Mouse (Mus musculus) neural tube, embryonic 11.5 days (tissue): ENCODE data around the gene Ccl20. TPM values are rescaled to one million over a fixed set of nuclear protein-coding genes. Genes with fewer than 3 reads are reported as not detected.

Source experiments
- ATAC-seq: fragments of 200-750 bp; cut with Nextera tagmentation; 2 replicates; pipeline ENCODE4 v1.8.0; 2017; ENCODE audit warnings: moderate number of reproducible peaks, mild to moderate bottlenecking, moderate TSS enrichment, moderate library complexity; ENCODE audit not compliant: insufficient read depth, low FRiP score, low TSS enrichment
- DNase-seq: peaks from one replicate; pipeline ENCODE4 v3.0.0-alpha.2; 2015; ENCODE audit warnings: low spot score
- H3K27ac ChIP-seq: fragments of 300-500 bp; sonication (generic); 2 replicates; pipeline ENCODE4 v1.5.1; 2014; ENCODE audit warnings: low read depth, mild to moderate bottlenecking, low read length
- H3K27me3 ChIP-seq: fragments of 300-500 bp; sonication (generic); 2 replicates; pipeline ENCODE4 v1.6.1; 2014; ENCODE audit warnings: mild to moderate bottlenecking, low read length, mixed read lengths; ENCODE audit not compliant: control insufficient read depth, insufficient read depth
- H3K36me3 ChIP-seq: fragments of 300-500 bp; sonication (generic); 2 replicates; pipeline ENCODE4 v1.6.1; 2014; ENCODE audit warnings: mild to moderate bottlenecking, low read length, moderate library complexity, mixed read lengths; ENCODE audit not compliant: control insufficient read depth, insufficient read depth
- H3K4me1 ChIP-seq: fragments of 300-500 bp; sonication (generic); 2 replicates; pipeline ENCODE4 v1.6.1; 2014; ENCODE audit warnings: low read length, mixed read lengths; ENCODE audit not compliant: control insufficient read depth, insufficient read depth
- H3K4me2 ChIP-seq: fragments of 300-500 bp; sonication (generic); 2 replicates; pipeline ENCODE4 v1.6.1; 2014; ENCODE audit warnings: low read depth, mild to moderate bottlenecking, moderate library complexity
- H3K4me3 ChIP-seq: fragments of 300-500 bp; sonication (generic); 2 replicates; pipeline ENCODE4 v1.5.1; 2014; ENCODE audit warnings: low read depth, low read length
- H3K9ac ChIP-seq: fragments of 300-500 bp; sonication (generic); 2 replicates; pipeline ENCODE4 v1.6.1; 2014; ENCODE audit warnings: mild to moderate bottlenecking, low read length
- H3K9me3 ChIP-seq: fragments of 300-500 bp; sonication (generic); 2 replicates; pipeline ENCODE4 v1.6.1; 2016; ENCODE audit warnings: low read length; ENCODE audit not compliant: control insufficient read depth
- WGBS: fragments of 180-500 bp; shearing (Covaris S2); extraction: QIAGEN DNeasy Blood & Tissue Kit; methylation state at CpG from one replicate; pipeline ENCODE4 v1.1.7; 2014; 5-methylcytosine and 5-hydroxymethylcytosine counted together
- polyA plus RNA-seq: library from polyadenylated mRNA; unstranded; fragments of >200 nt; fragmentation: Nextera tagmentation; extraction: Ambion mirVana; gene quantifications from 2 replicates; pipeline ENCODE4 v1.2.1, GENCODE M21; 2014

Gene Ccl20
- polyA plus RNA-seq, 1 experiment from 2014 or later = not detected

DNA sequence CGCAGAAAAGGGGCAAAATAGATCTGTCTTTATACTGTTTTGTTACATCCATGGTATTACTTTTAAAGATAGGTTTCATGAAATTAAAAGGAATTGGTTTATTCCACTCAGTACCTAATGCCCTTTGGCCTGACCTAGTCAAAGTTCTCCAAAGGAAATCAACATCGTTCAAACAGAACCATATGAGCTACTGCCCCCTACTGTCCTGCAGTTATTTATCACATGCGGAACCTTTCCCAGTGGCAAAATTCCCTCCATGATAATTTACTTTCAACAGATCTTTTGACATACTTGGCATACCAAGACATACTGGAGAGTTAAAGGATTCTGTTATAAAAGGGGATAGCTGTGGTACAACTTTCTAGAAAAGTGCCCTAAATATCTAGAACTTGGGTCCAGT lies 33.7 kb downstream of the Ccl20 start:
- H3K9ac ChIP-seq = no peak overlapping the region
- H3K27ac ChIP-seq = no peak overlapping the region
- 81% methylated on average over 3 of the region's 3 CpGs for WGBS
- H3K36me3 ChIP-seq = no peaks in the 10 kb centered on the region
- H3K27me3 ChIP-seq = no peaks in the 10 kb centered on the region
- H3K9me3 ChIP-seq = no peaks in the 10 kb centered on the region
- no peak overlapping the region for H3K4me2 ChIP-seq
- H3K4me1 ChIP-seq = no peaks in the 10 kb centered on the region
- ATAC-seq = no peak
- no peak for DNase-seq
- H3K4me3 ChIP-seq = no peak overlapping the region

DNA sequence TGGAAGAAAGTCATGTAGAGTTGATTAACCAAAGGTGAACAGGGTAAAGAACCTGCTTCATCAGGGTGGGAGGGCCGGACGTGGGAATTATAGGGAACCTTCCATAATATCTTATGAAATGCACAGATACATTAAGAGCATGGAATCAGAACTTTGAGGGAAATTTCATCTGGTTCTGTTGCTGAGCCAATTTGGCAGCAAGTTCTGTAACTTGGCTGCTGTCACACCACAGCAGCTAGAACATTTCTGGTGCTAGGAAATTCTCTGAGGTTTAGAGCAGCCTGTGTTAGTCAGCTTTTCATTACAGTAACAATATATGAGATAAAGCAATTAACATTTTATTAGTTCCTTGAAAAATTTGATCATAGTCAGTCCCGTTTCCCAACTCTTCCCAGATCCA lies 36.4 kb downstream of the Ccl20 start:
- no peak for DNase-seq
- 90% methylated on average over 3 of the region's 3 CpGs for WGBS
- Histone ChIP-seq H3K27me3 (no peaks in the 10 kb centered on the region), H3K36me3 (no peaks in the 10 kb centered on the region), H3K9me3 (no peaks in the 10 kb centered on the region), H3K4me2 (no peak overlapping the region), H3K27ac (no peak overlapping the region), H3K4me3 (no peak overlapping the region), H3K4me1 (no peaks in the 10 kb centered on the region), H3K9ac (no peak overlapping the region)
- ATAC-seq = no peak

DNA sequence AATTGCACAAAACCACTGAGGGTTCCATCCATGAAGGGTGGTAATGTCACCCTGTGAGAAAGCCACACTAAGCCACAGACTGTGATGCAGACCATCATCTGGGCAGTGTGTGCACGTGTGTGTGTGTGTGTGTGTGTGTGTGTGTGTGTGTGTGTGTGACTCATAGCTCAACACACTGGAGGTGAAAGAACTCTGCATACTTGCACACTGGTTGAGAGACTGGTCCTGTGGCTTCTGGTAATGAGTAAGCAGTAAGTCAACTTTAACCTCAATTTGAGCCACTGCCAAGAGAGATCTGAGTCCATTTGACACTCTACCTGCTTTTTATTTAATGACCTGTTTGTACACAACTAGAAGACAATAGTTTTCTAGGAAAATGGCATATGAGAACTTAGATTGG lies 40.3 kb downstream of the Ccl20 start:
- Histone ChIP-seq H3K9ac (no peak overlapping the region), H3K4me3 (no peak overlapping the region), H3K9me3 (no peaks in the 10 kb centered on the region), H3K27ac (no peak overlapping the region), H3K4me1 (no peaks in the 10 kb centered on the region), H3K27me3 (no peaks in the 10 kb centered on the region), H3K36me3 (no peaks in the 10 kb centered on the region), H3K4me2 (no peak overlapping the region)
- WGBS = 61% methylated on average over 1 of the region's 1 CpGs
- DNase-seq (no peak), ATAC-seq (no peak)

DNA sequence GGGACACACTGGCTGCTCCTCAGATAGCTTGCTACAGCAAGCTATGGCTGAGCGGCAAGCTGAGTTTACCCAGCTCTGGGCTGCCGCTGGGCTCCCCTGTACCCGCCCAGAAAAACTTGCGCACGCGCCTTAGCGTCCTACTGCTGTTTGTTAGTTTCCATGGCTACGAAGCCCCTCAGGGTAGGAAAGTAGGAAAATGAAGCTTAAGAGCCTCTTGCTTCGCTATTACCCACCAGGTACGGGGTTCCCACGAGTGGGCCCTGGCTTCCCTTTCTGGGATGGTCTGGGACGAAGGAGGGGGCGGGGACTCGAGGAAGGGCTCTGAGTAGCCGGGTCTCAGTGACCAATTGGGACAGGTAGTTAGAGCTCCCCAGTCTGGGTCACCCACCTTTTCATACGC lies 43.0 kb downstream of the Ccl20 start, which contains the start of gene Daw1:
Gene Daw1 (plus strand): TSS at position 150 of the 400 bp plus-strand sequence.
- peak; percentile 96 for ATAC-seq
- Histone ChIP-seq H3K4me1 (no peaks in the 10 kb centered on the region), H3K4me2 (peak within 1 kb of the TSS; percentile 64), H3K4me3 (peak within 1 kb of the TSS; percentile 46), H3K27me3 (no peaks in the 10 kb centered on the region), H3K9ac (peak within 1 kb of the TSS; percentile 54), H3K9me3 (no peaks in the 10 kb centered on the region), H3K27ac (no peak within 1 kb of the TSS), H3K36me3 (no peaks in the 10 kb centered on the region)
- whole genome bisulfite sequencing = under 1% methylated on average over 16 of the region's 16 CpGs
- DNase-seq = peak; percentile 91

DNA sequence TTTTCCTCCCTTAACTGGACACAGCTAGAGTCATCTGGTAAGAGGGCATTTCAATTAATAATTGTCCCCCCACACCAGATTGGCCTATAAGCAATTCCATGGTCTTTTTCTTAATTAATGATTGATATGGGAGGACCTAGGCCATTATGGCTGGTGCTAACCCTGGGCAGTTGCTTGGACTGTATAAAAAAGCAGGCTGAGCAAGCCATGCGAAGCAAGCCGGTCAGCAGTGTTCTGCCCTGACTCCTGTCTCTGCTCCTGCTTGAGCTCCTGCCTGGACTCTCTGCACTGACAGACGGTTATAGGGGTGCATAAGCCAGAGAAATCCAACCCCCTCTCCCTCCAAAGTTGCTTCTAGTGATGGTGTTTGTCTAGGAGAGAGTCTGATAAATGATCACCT lies 45.1 kb downstream of the Ccl20 start:
- WGBS = 75% methylated on average over 3 of the region's 3 CpGs
- no peaks in the 10 kb centered on the region for H3K27me3 ChIP-seq
- no peak overlapping the region for H3K4me3 ChIP-seq
- no peak overlapping the region for H3K27ac ChIP-seq
- no peak for DNase-seq
- no peak overlapping the region for H3K9ac ChIP-seq
- H3K4me2 ChIP-seq = no peak overlapping the region
- ATAC-seq = no peak
- H3K36me3 ChIP-seq = no peaks in the 10 kb centered on the region
- H3K4me1 ChIP-seq = no peaks in the 10 kb centered on the region
- H3K9me3 ChIP-seq = no peaks in the 10 kb centered on the region

DNA sequence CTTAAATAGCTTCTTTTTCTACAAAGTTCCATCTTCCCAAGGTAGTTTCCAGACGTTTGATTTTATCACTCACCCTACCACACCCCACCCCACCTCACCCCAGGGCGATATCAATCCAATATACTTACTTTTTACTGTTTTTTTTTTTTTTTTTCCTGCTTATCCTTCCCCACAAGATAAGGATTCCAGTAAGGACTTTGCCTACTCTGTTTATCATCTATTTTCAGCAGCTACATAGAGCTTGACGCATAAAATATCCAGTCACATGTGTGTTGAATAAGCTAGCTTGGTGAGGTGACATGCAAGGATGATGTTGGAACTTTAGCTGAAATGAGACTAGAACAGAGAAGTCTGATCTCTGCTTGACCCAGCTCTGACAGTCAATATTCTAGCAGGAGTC lies 47.5 kb downstream of the Ccl20 start:
- Histone ChIP-seq H3K4me1 (no peaks in the 10 kb centered on the region), H3K9me3 (no peaks in the 10 kb centered on the region), H3K27me3 (no peaks in the 10 kb centered on the region), H3K36me3 (no peaks in the 10 kb centered on the region), H3K4me3 (no peak overlapping the region), H3K9ac (no peak overlapping the region), H3K4me2 (no peak overlapping the region), H3K27ac (no peak overlapping the region)
- ATAC-seq (no peak), DNase-seq (no peak)
- 78% methylated on average over 3 of the region's 3 CpGs for WGBS

Other genes starting within 250 kb of the Ccl20 start
- gene A030005L19Rik, start 203.4 kb upstream of the Ccl20 start, polyA plus RNA-seq = not detected in 2 replicates
- gene A030014E15Rik, start 191.8 kb upstream of the Ccl20 start, polyA plus RNA-seq = not detected in 2 replicates
- gene Gm6217, start 185.4 kb upstream of the Ccl20 start, polyA plus RNA-seq = not detected in 2 replicates
- gene A030003K21Rik, start 173.4 kb upstream of the Ccl20 start, polyA plus RNA-seq = not detected in 2 replicates
- gene Gm7544, start 160.8 kb upstream of the Ccl20 start, polyA plus RNA-seq = not detected in 2 replicates
- not detected in 2 replicates for gene Gm47955, start 156.5 kb upstream of the Ccl20 start, polyA plus RNA-seq
- gene Gm47959, start 116.2 kb upstream of the Ccl20 start, polyA plus RNA-seq = not detected in 2 replicates
- gene Slc19a3, start 78.3 kb upstream of the Ccl20 start, polyA plus RNA-seq = 0.41 and 0.72 TPM in 2 replicates
- gene Krtap28-10, start 74.3 kb upstream of the Ccl20 start, polyA plus RNA-seq = not detected in 2 replicates
- gene Gm47969, start 71.8 kb upstream of the Ccl20 start, polyA plus RNA-seq = not detected in 2 replicates
- not detected in 2 replicates for gene A030005K14Rik, start 57.4 kb upstream of the Ccl20 start, polyA plus RNA-seq
- gene Krtap28-13, start 55.8 kb upstream of the Ccl20 start, polyA plus RNA-seq = not detected in 2 replicates
- not detected in 2 replicates for gene Daw1, start 43.0 kb downstream of the Ccl20 start, polyA plus RNA-seq